Mouse (Mus musculus): ENCODE measurements at regions not wholly inside any gene's neighbourhood (a gene's known extent, or its start where the extent isn't known, plus 50 kb on each side); places are given as distances from the start of the nearest gene placed in this dataset.

DNA sequence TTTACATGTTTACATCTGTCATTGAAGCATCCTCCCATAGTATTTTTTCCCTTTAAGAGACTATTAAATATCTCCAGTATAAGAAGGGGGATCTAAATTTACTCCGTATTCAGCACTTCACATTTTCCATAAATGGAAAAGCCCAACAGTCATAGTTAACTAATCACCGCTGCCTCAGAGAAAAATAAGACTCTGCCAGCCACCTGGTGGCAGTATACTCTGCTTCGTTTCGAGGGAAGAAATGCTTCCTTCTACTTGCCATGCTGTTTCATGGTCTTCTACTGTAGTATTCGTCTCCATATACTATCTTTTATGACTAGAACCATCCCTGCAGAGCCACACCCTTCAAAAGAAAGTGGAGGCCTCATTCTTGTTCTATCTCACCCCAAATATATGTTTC, 52.0 kb upstream of the Tro start:
- peak; percentile 6 for DNase-seq

Data from thymus, postnatal 4 days (tissue).